Mouse (Mus musculus) heart, postnatal 10 days (tissue): Measurements from ENCODE around the gene Cul4a. TPM values are rescaled to one million over a fixed set of nuclear protein-coding genes. Genes with fewer than 3 reads are reported as not detected.
"Not testable (repeated sequence)": the region's sequence is repeated elsewhere in the genome, so short reads cannot be mapped to it uniquely, and the experiment has no call there.

ENCODE experiments used
- DNase-seq, 2 experiments: peaks; one replicate each; pipeline ENCODE4 v3.0.0; 2021
- intact Hi-C: fragments of 180-260 bp; cut with DNase I; formaldehyde crosslinking; loops from one replicate; pipeline ENCODE4 v1.15.1; 2025
- total RNA-seq, 2 experiments: library from RNA; stranded (reverse); gene quantifications; 2 replicates each; pipeline ENCODE4 v1.2.3; 2021

Gene Cul4a
- total RNA-seq, 2 experiments from 2014 or later: 83.0 to 84.8 TPM

- intact Hi-C loops: no loop called here
- DNase-seq: no peak
These were observed 19.5 kb downstream of the Cul4a start for GRCm38 (mm10) chr8:13124897-13125296.

DNA sequence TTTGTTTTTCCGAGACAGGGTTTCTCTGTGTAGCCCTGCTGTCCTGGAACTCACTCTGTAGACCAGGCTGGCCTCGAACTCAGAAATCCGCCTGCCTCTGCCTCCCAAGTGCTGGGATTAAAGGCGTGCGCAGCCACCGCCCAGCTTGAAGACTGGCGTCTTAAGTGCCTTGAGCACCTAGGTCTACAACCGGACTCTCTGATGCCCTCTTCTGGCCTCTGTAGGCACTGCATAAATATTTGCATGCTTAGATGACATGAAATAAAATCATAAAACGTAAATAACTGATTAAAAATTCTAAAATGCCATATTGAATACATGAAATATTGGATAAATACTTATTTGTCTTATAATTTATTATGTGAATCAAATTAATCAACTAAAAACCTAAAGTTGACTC is 26.8 kb downstream of the Cul4a start:
- intact Hi-C loops: not testable (repeated sequence)

DNA sequence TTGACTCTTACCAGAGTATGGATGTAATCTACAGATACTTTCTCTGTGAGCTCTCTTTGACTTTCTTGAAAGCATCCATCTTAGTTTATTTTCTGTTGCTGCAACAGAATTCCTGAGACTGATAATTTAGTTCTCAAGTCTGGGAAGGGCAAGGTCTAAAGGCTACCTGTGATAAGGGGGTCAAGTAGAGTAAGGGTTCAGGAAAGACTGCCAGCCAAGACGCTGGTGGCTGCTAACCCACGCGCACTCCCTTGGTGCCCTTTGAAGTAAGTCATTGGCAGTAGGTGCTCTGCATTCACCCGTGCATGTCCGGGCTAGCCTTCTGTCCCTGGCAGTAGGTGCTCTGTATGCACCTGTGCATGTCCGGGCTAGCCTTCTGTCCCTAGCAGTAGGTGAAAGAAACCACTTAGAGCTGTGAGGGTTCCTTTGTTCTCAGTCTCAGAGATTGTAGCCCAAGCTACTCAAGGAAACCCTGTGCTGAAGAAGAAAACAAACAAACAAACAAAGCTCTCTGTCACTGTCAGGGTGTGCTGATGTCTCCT is 34.3 kb downstream of the Cul4a start:
- no peak for DNase-seq
- intact Hi-C loops: no loop called here

More for the DNA sequence above, 26.8 kb downstream of the Cul4a start:
- peak; percentile 50 to 74 for DNase-seq

DNA sequence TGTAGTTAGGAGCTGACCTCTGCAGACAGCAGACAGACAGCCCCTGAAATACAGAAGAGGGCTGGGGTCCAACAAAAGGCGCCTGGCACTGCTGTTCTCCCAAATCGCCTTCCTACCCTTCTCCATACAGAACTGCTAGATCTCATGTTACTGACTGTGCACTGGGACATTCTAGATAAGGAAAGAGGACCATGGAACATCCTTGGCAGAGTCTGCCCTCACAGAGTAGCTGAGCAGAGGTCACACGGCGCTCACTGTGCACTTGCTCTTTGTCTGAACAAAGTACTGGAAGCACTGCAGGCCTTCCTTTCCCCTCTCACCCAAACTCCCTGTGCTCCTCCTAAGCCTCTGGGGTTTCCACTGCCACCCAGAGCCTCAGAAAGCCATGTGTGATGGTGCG is 36.3 kb downstream of the Cul4a start:
- DNase-seq: no peak

DNA sequence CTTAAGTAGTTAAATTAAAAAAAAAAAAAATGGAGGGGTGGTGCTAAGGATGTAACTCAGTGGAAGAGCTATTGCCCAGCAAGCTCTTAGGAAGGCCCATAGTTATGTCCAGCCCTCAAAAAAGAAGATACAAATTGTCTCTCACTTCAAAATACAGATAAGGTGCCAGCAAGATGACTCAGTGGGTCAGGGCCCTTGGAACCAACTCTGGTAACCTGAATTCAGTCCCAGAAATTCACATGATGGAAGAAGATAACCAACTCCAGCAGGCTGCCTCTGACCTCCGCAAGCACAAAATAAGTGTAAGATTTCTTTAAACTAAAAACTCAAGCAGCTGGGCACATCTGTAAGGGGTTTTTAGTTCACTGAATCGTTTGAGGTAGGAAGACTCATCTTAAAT is 43.1 kb downstream of the Cul4a start:
- intact Hi-C loops: no loop called here

More for the DNA sequence above, 36.3 kb downstream of the Cul4a start:
- intact Hi-C loops: no loop called here

DNA sequence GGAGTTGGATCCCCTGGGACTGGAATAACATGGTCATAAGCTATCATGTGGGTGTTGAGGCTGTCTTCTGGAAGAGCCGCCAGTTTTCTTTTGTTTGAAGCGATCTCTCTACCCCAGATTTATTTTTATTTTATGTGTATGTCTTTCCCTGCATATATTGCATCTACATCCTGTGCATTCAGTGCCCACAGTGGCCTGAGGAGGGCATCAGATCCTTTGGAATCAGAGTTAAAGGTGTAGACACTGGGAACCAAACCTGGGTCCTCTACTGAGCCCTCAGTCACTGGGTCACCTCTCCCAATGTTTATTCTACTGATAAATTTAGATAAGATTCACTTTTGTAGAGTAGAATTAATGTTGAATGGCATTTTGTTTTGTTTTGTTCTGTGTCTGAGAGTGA is 43.9 kb downstream of the Cul4a start:
- no peak for DNase-seq
- intact Hi-C loops: no loop called here

More for the DNA sequence above, 43.1 kb downstream of the Cul4a start:
- no peak for DNase-seq

- intact Hi-C loops: no loop called here
- DNase-seq: no peak
These were observed 44.4 kb downstream of the Cul4a start for GRCm38 (mm10) chr8:13149866-13150265.

DNA sequence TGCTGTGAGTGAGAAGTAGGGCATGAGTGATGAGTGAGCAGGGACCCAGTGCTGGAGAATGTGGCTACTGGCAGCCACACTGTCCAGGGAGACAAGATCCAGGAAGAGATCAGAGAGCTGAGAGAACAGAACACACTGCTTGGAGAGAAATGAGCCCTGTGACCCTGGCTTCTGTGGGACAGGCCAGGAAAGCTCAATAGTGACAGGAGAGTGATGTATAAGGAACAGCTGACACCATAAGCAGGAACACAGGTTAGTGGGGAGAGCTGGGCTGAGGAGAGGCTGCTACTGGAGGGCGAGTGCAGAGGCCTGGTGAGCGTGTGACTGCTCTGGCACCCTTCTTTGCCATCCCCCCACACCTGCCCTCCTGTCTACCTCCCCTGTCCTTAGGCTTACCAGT is 45.5 kb downstream of the Cul4a start:
- intact Hi-C loops: no loop called here
- no peak for DNase-seq

DNA sequence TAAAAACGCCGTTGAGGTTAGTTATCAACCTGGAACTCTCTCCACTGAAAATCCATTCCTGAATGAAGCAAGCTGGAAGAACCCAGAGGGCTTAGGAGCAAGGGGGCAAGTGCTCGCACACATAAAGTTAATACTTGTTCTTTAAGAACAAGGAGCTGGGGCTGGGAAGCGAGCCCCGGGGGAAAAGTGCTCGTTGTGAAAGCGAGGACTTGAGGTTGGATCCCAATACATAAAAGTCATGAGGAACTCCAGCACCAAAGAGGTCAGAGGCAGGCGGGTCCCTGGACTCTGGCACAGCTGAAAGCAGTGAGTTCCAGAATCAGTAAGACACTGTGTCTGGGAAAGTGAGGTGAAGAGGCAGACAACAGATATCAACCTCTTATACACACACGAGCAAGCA is 48.7 kb downstream of the Cul4a start:
- intact Hi-C loops: no loop called here
- DNase-seq: no peak

- intact Hi-C loops: no loop called here
These were observed 49.9 kb downstream of the Cul4a start for GRCm38 (mm10) chr8:13155358-13155757.

GRCm38 (mm10) chr8:13156327-13157097 is 51.1 kb downstream of the Cul4a start:
- intact Hi-C loops: no loop called here

More at GRCm38 (mm10) chr8:13155358-13155757, 49.9 kb downstream of the Cul4a start:
- DNase-seq: no peak

GRCm38 (mm10) chr8:13158718-13159376 is 53.4 kb downstream of the Cul4a start, which contains the start of gene Lamp1:
TSS of gene Lamp1 (plus strand) at chr8:13159161.
- peak; percentile 99 to 100 for DNase-seq
- intact Hi-C loops: loop anchor here (1.0 kb wide), 1 partner anchor 94 kb away; no protein-coding TSS in a partner anchor

More at GRCm38 (mm10) chr8:13156327-13157097, 51.1 kb downstream of the Cul4a start:
- DNase-seq: no peak

GRCm38 (mm10) chr8:13159377-13159881 is 54.0 kb downstream of the Cul4a start:
- intact Hi-C loops: loop anchor here (1.0 kb wide), 1 partner anchor 94 kb away; no protein-coding TSS in a partner anchor
- peak in 1 of 2 experiments; percentile 30 for DNase-seq

GRCm38 (mm10) chr8:13160691-13161090 is 55.3 kb downstream of the Cul4a start:
- no peak for DNase-seq
- intact Hi-C loops: no loop called here

- intact Hi-C loops: no loop called here
- DNase-seq: no peak
These were observed 56.7 kb downstream of the Cul4a start for GRCm38 (mm10) chr8:13162098-13162497.

- DNase-seq: no peak
- intact Hi-C loops: no loop called here
These were observed 58.1 kb downstream of the Cul4a start for GRCm38 (mm10) chr8:13163563-13163962.

- DNase-seq: no peak
- intact Hi-C loops: no loop called here
These were observed 58.9 kb downstream of the Cul4a start for GRCm38 (mm10) chr8:13164361-13164760.

GRCm38 (mm10) chr8:13170510-13170909 is 65.1 kb downstream of the Cul4a start:
- intact Hi-C loops: no loop called here
- no peak for DNase-seq

DNA sequence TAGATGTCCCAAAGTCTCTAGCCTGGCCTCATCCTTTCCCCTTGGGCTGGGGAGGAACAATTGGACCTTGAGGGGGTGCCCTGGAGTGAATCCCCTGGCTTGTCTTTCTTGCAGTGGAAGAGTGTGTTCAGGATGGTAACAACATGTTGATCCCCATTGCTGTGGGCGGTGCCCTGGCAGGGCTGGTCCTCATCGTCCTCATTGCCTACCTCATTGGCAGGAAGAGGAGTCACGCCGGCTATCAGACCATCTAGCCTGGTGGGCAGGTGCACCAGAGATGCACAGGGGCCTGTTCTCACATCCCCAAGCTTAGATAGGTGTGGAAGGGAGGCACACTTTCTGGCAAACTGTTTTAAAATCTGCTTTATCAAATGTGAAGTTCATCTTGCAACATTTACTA is 68.9 kb downstream of the Cul4a start:
- intact Hi-C loops: no loop called here
- DNase-seq: no peak

DNA sequence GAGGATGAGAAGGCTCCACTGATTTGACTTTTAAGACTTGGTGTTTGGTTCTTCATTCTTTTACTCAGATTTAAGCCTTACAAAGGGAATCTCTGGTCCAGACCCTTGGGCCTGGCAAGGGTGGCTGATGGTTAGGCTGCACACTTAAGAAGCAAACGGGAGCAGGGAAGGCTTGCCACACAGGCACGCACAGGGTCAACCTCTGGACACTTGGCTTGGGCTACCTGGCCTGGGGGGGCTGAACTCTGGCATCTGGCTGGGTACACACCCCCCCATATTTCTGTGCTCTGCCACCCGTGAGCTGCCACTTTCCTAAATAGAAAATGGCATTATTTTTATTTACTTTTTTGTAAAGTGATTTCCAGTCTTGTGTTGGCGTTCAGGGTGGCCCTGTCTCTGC is 69.4 kb downstream of the Cul4a start:
- intact Hi-C loops: no loop called here
- DNase-seq: no peak

DNA sequence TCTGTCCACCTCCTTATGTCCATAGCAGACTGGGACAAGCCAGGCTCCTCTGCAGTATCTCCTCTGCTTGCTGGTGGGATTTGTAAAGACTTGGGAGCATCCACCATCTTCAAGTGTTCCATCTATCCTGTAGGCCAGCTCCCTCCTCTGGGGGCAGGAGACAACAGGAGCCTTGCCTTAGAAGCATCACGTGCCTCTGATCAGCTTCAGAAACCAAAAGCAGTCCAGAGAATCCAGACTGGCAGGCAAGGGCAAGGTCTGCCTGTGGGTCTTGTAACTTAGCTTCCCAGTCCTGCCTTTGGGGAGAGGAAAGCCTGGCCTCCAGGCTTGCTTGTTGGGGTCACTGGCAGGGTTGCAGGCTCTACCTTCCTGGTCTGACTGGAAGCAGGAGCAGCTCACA is 70.2 kb downstream of the Cul4a start:
- DNase-seq: no peak
- intact Hi-C loops: no loop called here
